Mouse (Mus musculus) midbrain, embryonic 13.5 days (tissue): ENCODE data around the gene Rad9b. TPM values are rescaled to one million over a fixed set of nuclear protein-coding genes. Genes with fewer than 3 reads are reported as not detected.
"Not testable (repeated sequence)": the region's sequence is repeated elsewhere in the genome, so short reads cannot be mapped to it uniquely, and the experiment has no call there.

Source experiments
- ATAC-seq: fragments of 200-750 bp; cut with Nextera tagmentation; 2 replicates; pipeline ENCODE4 v1.8.0; 2017; ENCODE audit warnings: mild to moderate bottlenecking, moderate TSS enrichment, moderate library complexity
- H3K27ac ChIP-seq: fragments of 300-500 bp; sonication (generic); 2 replicates; pipeline ENCODE4 v1.5.1; 2015; ENCODE audit warnings: inconsistent platforms, mild to moderate bottlenecking, moderate library complexity
- H3K27me3 ChIP-seq: fragments of 300-500 bp; sonication (generic); 2 replicates; pipeline ENCODE4 v1.6.1; 2015; ENCODE audit warnings: mild to moderate bottlenecking, inconsistent platforms
- H3K36me3 ChIP-seq: fragments of 300-500 bp; sonication (generic); 2 replicates; pipeline ENCODE4 v1.6.1; 2015; ENCODE audit warnings: mild to moderate bottlenecking, inconsistent platforms
- H3K4me1 ChIP-seq: fragments of 300-500 bp; sonication (generic); replicated peaks from 2 replicates; pipeline ENCODE4 v1.6.1; 2015; ENCODE audit warnings: inconsistent platforms
- H3K4me2 ChIP-seq: fragments of 300-500 bp; sonication (generic); replicated peaks from 2 replicates; pipeline ENCODE4 v1.6.1; 2015; ENCODE audit warnings: moderate library complexity, mild to moderate bottlenecking, inconsistent platforms
- H3K4me3 ChIP-seq: fragments of 300-500 bp; sonication (generic); replicated peaks from 2 replicates; pipeline ENCODE4 v1.5.1; 2015; ENCODE audit warnings: mild to moderate bottlenecking, inconsistent platforms
- H3K9ac ChIP-seq: fragments of 300-500 bp; sonication (generic); replicated peaks from 2 replicates; pipeline ENCODE4 v1.6.1; 2015; ENCODE audit warnings: mild to moderate bottlenecking, inconsistent platforms
- H3K9me3 ChIP-seq: fragments of 300-500 bp; sonication (generic); 2 replicates; pipeline ENCODE4 v1.6.1; 2016; ENCODE audit warnings: mild to moderate bottlenecking, inconsistent platforms
- WGBS: fragments of 180-500 bp; shearing (Covaris S2); methylation state at CpG from one replicate; pipeline ENCODE4 v1.1.7; 2015; 5-methylcytosine and 5-hydroxymethylcytosine counted together
- polyA plus RNA-seq: library from polyadenylated mRNA; unstranded; fragments of >200 nt; fragmentation: Nextera tagmentation; extraction: Ambion mirVana; gene quantifications from 2 replicates; pipeline ENCODE4 v1.2.1, GENCODE M21; 2015

Gene Rad9b
- polyA plus RNA-seq, 1 experiment from 2014 or later = 22.6 TPM

GRCm38 (mm10) chr5:122319474-122320204, 34.4 kb downstream of the Rad9b start:
- H3K4me2 ChIP-seq = no peak overlapping the region
- 85% methylated on average over 14 of the region's 14 CpGs for WGBS
- no peak overlapping the region for H3K4me3 ChIP-seq
- no peaks in the 10 kb centered on the region for H3K4me1 ChIP-seq
- H3K9ac ChIP-seq = no peak overlapping the region
- no peaks in the 10 kb centered on the region for H3K9me3 ChIP-seq
- H3K27me3 ChIP-seq = no peaks in the 10 kb centered on the region
- ATAC-seq = no peak
- peaks cover 53% of the 10 kb centered on the region for H3K36me3 ChIP-seq
- no peak overlapping the region for H3K27ac ChIP-seq

- peaks cover 55% of the 10 kb centered on the region for H3K36me3 ChIP-seq
- H3K9me3 ChIP-seq, H3K4me3 ChIP-seq, H3K4me2 ChIP-seq, H3K27ac ChIP-seq, H3K9ac ChIP-seq, H3K27me3 ChIP-seq, ATAC-seq, H3K4me1 ChIP-seq: not testable (repeated sequence)
- WGBS = 71% methylated on average over 3 of the region's 3 CpGs
These were observed 35.1 kb downstream of the Rad9b start for GRCm38 (mm10) chr5:122318976-122319375.

GRCm38 (mm10) chr5:122318100-122318499, 35.9 kb downstream of the Rad9b start:
- H3K27ac ChIP-seq = no peak overlapping the region
- H3K4me2 ChIP-seq = no peak overlapping the region
- no peak overlapping the region for H3K9ac ChIP-seq
- ATAC-seq = no peak
- no peaks in the 10 kb centered on the region for H3K9me3 ChIP-seq
- no peaks in the 10 kb centered on the region for H3K4me1 ChIP-seq
- peaks cover 64% of the 10 kb centered on the region for H3K36me3 ChIP-seq
- no peak overlapping the region for H3K4me3 ChIP-seq
- no peaks in the 10 kb centered on the region for H3K27me3 ChIP-seq
- 71% methylated on average over 3 of the region's 3 CpGs for WGBS

- 87% methylated on average over 11 of the region's 11 CpGs for WGBS
- no peak overlapping the region for H3K4me2 ChIP-seq
- no peak for ATAC-seq
- H3K9me3 ChIP-seq = no peaks in the 10 kb centered on the region
- peaks cover 70% of the 10 kb centered on the region for H3K36me3 ChIP-seq
- H3K27me3 ChIP-seq = no peaks in the 10 kb centered on the region
- no peak overlapping the region for H3K4me3 ChIP-seq
- H3K27ac ChIP-seq = no peak overlapping the region
- no peak overlapping the region for H3K9ac ChIP-seq
- H3K4me1 ChIP-seq = no peaks in the 10 kb centered on the region
These were observed 36.5 kb downstream of the Rad9b start for GRCm38 (mm10) chr5:122317329-122318045.

- H3K9ac ChIP-seq = no peak overlapping the region
- no peak overlapping the region for H3K4me2 ChIP-seq
- H3K36me3 ChIP-seq = peaks cover 69% of the 10 kb centered on the region
- H3K9me3 ChIP-seq = no peaks in the 10 kb centered on the region
- no peak overlapping the region for H3K27ac ChIP-seq
- ATAC-seq = no peak
- no peak overlapping the region for H3K4me3 ChIP-seq
- WGBS = 77% methylated on average over 20 of the region's 20 CpGs
- H3K4me1 ChIP-seq = peaks cover 5% of the 10 kb centered on the region
- no peaks in the 10 kb centered on the region for H3K27me3 ChIP-seq
These were observed 38.9 kb downstream of the Rad9b start for GRCm38 (mm10) chr5:122314966-122315667.

- H3K27me3 ChIP-seq = no peaks in the 10 kb centered on the region
- H3K4me3 ChIP-seq = no peak overlapping the region
- H3K27ac ChIP-seq = no peak overlapping the region
- H3K9me3 ChIP-seq = no peaks in the 10 kb centered on the region
- no peak for ATAC-seq
- no peak overlapping the region for H3K9ac ChIP-seq
- H3K4me1 ChIP-seq = peaks cover 5% of the 10 kb centered on the region
- no peak overlapping the region for H3K4me2 ChIP-seq
- 93% methylated on average over 17 of the region's 17 CpGs for WGBS
- peaks cover 71% of the 10 kb centered on the region for H3K36me3 ChIP-seq
These were observed 40.9 kb downstream of the Rad9b start for GRCm38 (mm10) chr5:122312942-122313684.

GRCm38 (mm10) chr5:122312346-122312745, 41.7 kb downstream of the Rad9b start:
- no peak overlapping the region for H3K9ac ChIP-seq
- no peaks in the 10 kb centered on the region for H3K27me3 ChIP-seq
- H3K4me3 ChIP-seq = no peak overlapping the region
- no peak overlapping the region for H3K4me2 ChIP-seq
- H3K36me3 ChIP-seq = peaks cover 71% of the 10 kb centered on the region
- no peaks in the 10 kb centered on the region for H3K9me3 ChIP-seq
- ATAC-seq = no peak
- H3K27ac ChIP-seq = no peak overlapping the region
- peaks cover 5% of the 10 kb centered on the region for H3K4me1 ChIP-seq
- WGBS = 84% methylated on average over 4 of the region's 4 CpGs

- WGBS = 46% methylated on average over 7 of the region's 7 CpGs
- no peak overlapping the region for H3K4me3 ChIP-seq
- H3K27ac ChIP-seq = peak overlapping the region; percentile 39; the same call in 1 of the 2 replicates
- ATAC-seq = no peak
- H3K4me1 ChIP-seq = peaks cover 5% of the 10 kb centered on the region
- peaks cover 65% of the 10 kb centered on the region for H3K36me3 ChIP-seq
- no peaks in the 10 kb centered on the region for H3K9me3 ChIP-seq
- H3K4me2 ChIP-seq = no peak overlapping the region
- H3K9ac ChIP-seq = 0 out of 2 replicates have a peak overlapping the region, but pooled peaks have one; percentile 23
- H3K27me3 ChIP-seq = no peaks in the 10 kb centered on the region
These were observed 42.3 kb downstream of the Rad9b start for GRCm38 (mm10) chr5:122311692-122312091.

GRCm38 (mm10) chr5:122310699-122311098, 43.3 kb downstream of the Rad9b start:
- Histone ChIP-seq H3K4me3 (no peak overlapping the region), H3K9me3 (no peaks in the 10 kb centered on the region), H3K36me3 (peaks cover 63% of the 10 kb centered on the region), H3K4me2 (no peak overlapping the region), H3K9ac (no peak overlapping the region), H3K4me1 (peaks cover 5% of the 10 kb centered on the region), H3K27ac (peak overlapping the region; percentile 35; the same call in 1 of the 2 replicates), H3K27me3 (no peaks in the 10 kb centered on the region)
- WGBS = 85% methylated on average over 8 of the region's 8 CpGs
- ATAC-seq = no peak

GRCm38 (mm10) chr5:122306536-122306935, 47.5 kb downstream of the Rad9b start:
- 90% methylated on average over 3 of the region's 3 CpGs for WGBS
- H3K27me3 ChIP-seq = no peaks in the 10 kb centered on the region
- H3K4me3 ChIP-seq = no peak overlapping the region
- H3K9ac ChIP-seq = no peak overlapping the region
- ATAC-seq = no peak
- no peak overlapping the region for H3K4me2 ChIP-seq
- no peaks in the 10 kb centered on the region for H3K9me3 ChIP-seq
- no peak overlapping the region for H3K27ac ChIP-seq
- H3K4me1 ChIP-seq = peaks cover 20% of the 10 kb centered on the region
- peaks cover 27% of the 10 kb centered on the region for H3K36me3 ChIP-seq

- ATAC-seq = no peak
- Histone ChIP-seq H3K27ac (no peak overlapping the region), H3K4me1 (peaks cover 20% of the 10 kb centered on the region), H3K27me3 (no peaks in the 10 kb centered on the region), H3K36me3 (peaks cover 18% of the 10 kb centered on the region), H3K4me3 (no peak overlapping the region), H3K4me2 (no peak overlapping the region), H3K9ac (no peak overlapping the region), H3K9me3 (no peaks in the 10 kb centered on the region)
- WGBS = 94% methylated on average over 7 of the region's 7 CpGs
These were observed 48.6 kb downstream of the Rad9b start for GRCm38 (mm10) chr5:122305472-122305871.
